Mouse (Mus musculus) CH12.LX (cell line): ENCODE data around the gene Crybb1. TPM values are rescaled to one million over a fixed set of nuclear protein-coding genes. Genes with fewer than 3 reads are reported as not detected.

Experiments
- DNase-seq: peaks from one replicate; pipeline ENCODE4 v3.0.0-alpha.2; 2013; ENCODE audit errors: extremely low read depth
- H3K27ac ChIP-seq: 2 replicates; pipeline ENCODE4 v1.5.1; 2012; ENCODE audit warnings: low read depth, mild to moderate bottlenecking, control low read depth, moderate library complexity; ENCODE audit not compliant: insufficient read depth
- H3K27me3 ChIP-seq: replicated peaks from 2 replicates; pipeline ENCODE3; 2012; ENCODE audit warnings: inconsistent platforms
- H3K36me3 ChIP-seq, 2 experiments: replicated peaks in 1 of 2; 2 replicates each; pipeline versions ENCODE3 to v1.6.1; 2012; ENCODE audit warnings: inconsistent platforms in 1 of 2, low read length in 1 of 2, mild to moderate bottlenecking in 1 of 2, mixed read lengths in 1 of 2, moderate library complexity in 1 of 2; ENCODE audit not compliant: control insufficient read depth in 1 of 2, insufficient read depth in 1 of 2
- H3K4me1 ChIP-seq, 2 experiments: 2 replicates each; pipeline ENCODE4 v1.6.1; 2012; ENCODE audit warnings: inconsistent platforms in 1 of 2, moderate library complexity in 1 of 2; ENCODE audit not compliant: insufficient read depth in 2 of 2, control insufficient read depth in 1 of 2
- H3K4me2 ChIP-seq: 2 replicates; pipeline ENCODE4 v1.6.1; 2012; ENCODE audit warnings: low read depth, mild to moderate bottlenecking, control low read depth; ENCODE audit not compliant: poor library complexity, insufficient read depth, severe bottlenecking
- H3K4me3 ChIP-seq, 3 experiments: fragments of 150-350 bp in 1 of 3; sonication (generic) in 1 of 3; replicated peaks in 1 of 3; 2 replicates each; pipeline versions ENCODE3 to v1.5.1; 2011 to 2012; ENCODE audit warnings: low read depth in 2 of 3, low read length in 2 of 3, mild to moderate bottlenecking in 2 of 3, moderate library complexity in 2 of 3, control low read depth in 1 of 3, improper control_type of control experiment in 1 of 3, inconsistent platforms in 1 of 3, mixed read lengths in 1 of 3; ENCODE audit not compliant: poor library complexity in 1 of 3
- H3K79me2 ChIP-seq: replicated peaks from 2 replicates; pipeline ENCODE4 v1.6.1; 2012; ENCODE audit warnings: mild to moderate bottlenecking, moderate library complexity; ENCODE audit not compliant: control insufficient read depth, poor library complexity, insufficient read depth, severe bottlenecking; ENCODE audit errors: extremely low read depth
- H3K9ac ChIP-seq: 2 replicates; pipeline ENCODE4 v1.6.1; 2012; ENCODE audit warnings: low read depth, mild to moderate bottlenecking, control low read depth, moderate library complexity; ENCODE audit not compliant: insufficient read depth
- H3K9me3 ChIP-seq: replicated peaks from 2 replicates; pipeline ENCODE3; 2012; ENCODE audit warnings: low read length, inconsistent platforms, mixed read lengths
- CHD1 ChIP-seq: IDR thresholded peaks from 2 replicates; pipeline ENCODE4 v1.6.1; 2012; ENCODE audit warnings: low read depth, low read length, improper control_type of control experiment, inconsistent platforms
- CHD2 ChIP-seq: IDR thresholded peaks from 2 replicates; pipeline ENCODE4 v1.6.1; 2011; ENCODE audit warnings: low read length, improper control_type of control experiment
- CTCF ChIP-seq, 2 experiments: IDR thresholded peaks in 1 of 2; conservative IDR thresholded peaks in 1 of 2; 2 replicates each; pipeline ENCODE4 v1.5.1; 2011 to 2012; ENCODE audit warnings: low read depth in 2 of 2, low read length in 2 of 2, improper control_type of control experiment in 1 of 2, inconsistent platforms in 1 of 2, mild to moderate bottlenecking in 1 of 2, moderate library complexity in 1 of 2
- EP300 ChIP-seq: IDR thresholded peaks from 2 replicates; pipeline ENCODE4 v1.6.1; 2011; ENCODE audit warnings: low read length, improper control_type of control experiment
- ETS1 ChIP-seq: conservative IDR thresholded peaks from 2 replicates; pipeline ENCODE4 v1.6.1; 2012; ENCODE audit warnings: low read depth, mild to moderate bottlenecking, inconsistent platforms, low read length, improper control_type of control experiment, moderate library complexity
- GABPA ChIP-seq: IDR thresholded peaks from 2 replicates; pipeline ENCODE4 v1.6.1; 2012; ENCODE audit warnings: low read depth, low read length, improper control_type of control experiment, inconsistent platforms; ENCODE audit not compliant: insufficient replicate concordance
- HCFC1 ChIP-seq: IDR thresholded peaks from 2 replicates; pipeline ENCODE4 v1.6.1; 2012; ENCODE audit warnings: low read depth, mild to moderate bottlenecking, inconsistent platforms, low read length, improper control_type of control experiment
- IRF4 ChIP-seq: IDR thresholded peaks from 2 replicates; pipeline ENCODE4 v1.6.1; 2014; ENCODE audit warnings: low read depth, mild to moderate bottlenecking, inconsistent platforms, low read length, improper control_type of control experiment
- MAFK ChIP-seq: IDR thresholded peaks from 2 replicates; pipeline ENCODE4 v1.6.1; 2011; ENCODE audit warnings: low read length, improper control_type of control experiment; ENCODE audit not compliant: insufficient replicate concordance
- MAZ ChIP-seq: IDR thresholded peaks from 2 replicates; pipeline ENCODE4 v1.6.1; 2012; ENCODE audit warnings: low read depth, mild to moderate bottlenecking, inconsistent platforms, low read length, improper control_type of control experiment, moderate library complexity
- MXI1 ChIP-seq: IDR thresholded peaks from 2 replicates; pipeline ENCODE4 v1.6.1; 2011; ENCODE audit warnings: mild to moderate bottlenecking, low read depth, low read length, improper control_type of control experiment
- MYC ChIP-seq: IDR thresholded peaks from 2 replicates; pipeline ENCODE4 v1.6.1; 2011; ENCODE audit warnings: low read depth, mild to moderate bottlenecking, improper control_type of control experiment, low read length
- NRF1 ChIP-seq: IDR thresholded peaks from 2 replicates; pipeline ENCODE4 v1.6.1; 2014; ENCODE audit warnings: low read depth, mild to moderate bottlenecking, inconsistent platforms, low read length, improper control_type of control experiment, moderate library complexity
- POLR2AphosphoS2 ChIP-seq: IDR thresholded peaks from 2 replicates; pipeline ENCODE4 v1.6.1; 2011; ENCODE audit warnings: low read depth, low read length, improper control_type of control experiment
- SMC3 ChIP-seq: IDR thresholded peaks from 2 replicates; pipeline ENCODE4 v1.6.1; 2011; ENCODE audit warnings: low read depth, low read length, improper control_type of control experiment
- TCF12 ChIP-seq: IDR thresholded peaks from 2 replicates; pipeline ENCODE4 v1.6.1; 2014; ENCODE audit warnings: low read depth, mild to moderate bottlenecking, inconsistent platforms, low read length, improper control_type of control experiment
- UBTF ChIP-seq: IDR thresholded peaks from 2 replicates; pipeline ENCODE4 v1.6.1; 2012; ENCODE audit warnings: low read depth, mild to moderate bottlenecking, inconsistent platforms, low read length, improper control_type of control experiment, moderate library complexity
- ZMIZ1 ChIP-seq: IDR thresholded peaks from 2 replicates; pipeline ENCODE4 v1.6.1; 2012; ENCODE audit warnings: low read depth, mild to moderate bottlenecking, inconsistent platforms, low read length, improper control_type of control experiment
- ZNF384 ChIP-seq: IDR thresholded peaks from 2 replicates; pipeline ENCODE4 v1.6.1; 2012; ENCODE audit warnings: low read depth, low read length, improper control_type of control experiment, inconsistent platforms
- dilution Hi-C: fragments of 300-500 bp; cut with MboI; formaldehyde crosslinking; loops from 2 replicates; pipeline ENCODE4 v1.14.3; 2020; ENCODE audit warnings: low sequenced_read_pairs; ENCODE audit not compliant: extremely low pct_unique_long_range_greater_than_20kb, extremely low pct_ligation_motif_present
- in situ Hi-C: fragments of 300-500 bp; cut with MboI; formaldehyde crosslinking; loops from 3 replicates; pipeline ENCODE4 v1.14.3; 2019; ENCODE audit warnings: low sequenced_read_pairs, low pct_ligation_motif_present, low pct_unique_long_range_greater_than_20kb, mixed read lengths
- polyA plus RNA-seq: library from polyadenylated mRNA; unstranded; fragments of >175 nt; gene quantifications from 2 replicates; pipeline ENCODE4 v1.2.1, GENCODE M21; 2012; ENCODE audit warnings: low read depth; ENCODE audit not compliant: insufficient read length
- total RNA-seq, 2 experiments: library from RNA; depleted of rRNA; stranded (reverse); fragments of 300-350 nt in 1 of 2; fragments of >200 nt in 1 of 2; gene quantifications; 2 replicates each; pipeline ENCODE4 v1.2.3; 2012 to 2014

The Crybb1 gene
- total and polyA plus RNA-seq, 3 experiments: not detected

GRCm38 (mm10) chr5:112290536-112290880 is 34.9 kb downstream of the Crybb1 start:
- no peak overlapping the region for H3K4me2 ChIP-seq
- peaks cover 20 to 47% of the 10 kb centered on the region in 2 experiments for H3K4me1 ChIP-seq

GRCm38 (mm10) chr5:112291866-112292265 is 36.3 kb downstream of the Crybb1 start:
- H3K27ac ChIP-seq: no peak overlapping the region
- dilution Hi-C loops: no loop called here
- H3K4me2 ChIP-seq: no peak overlapping the region
- H3K4me3 ChIP-seq: no peak overlapping the region
- in situ Hi-C loops: no loop called here
- no peak for DNase-seq
- TF ChIP-seq MAFK (no peak), ZNF384 (no peak), EP300 (no peak), HCFC1 (no peak), UBTF (no peak), POLR2AphosphoS2 (no peak), MAZ (no peak), CTCF (conservative IDR thresholded peaks at IDR 0.05 in 1 of 2, IDR thresholded peaks at IDR 0.05 in 1 of 2; ENCODE audit: low read depth in 2 of 2, low read length in 2 of 2) (no peak), MXI1 (no peak), ZMIZ1 (no peak), CHD1 (no peak), CHD2 (no peak), ETS1 (no peak), MYC (no peak), IRF4 (no peak)
- H3K27me3 ChIP-seq: no peaks in the 10 kb centered on the region
- no peaks in the 10 kb centered on the region for H3K79me2 ChIP-seq
- H3K9me3 ChIP-seq: no peaks in the 10 kb centered on the region
- peaks cover 11 to 34% of the 10 kb centered on the region in 2 experiments for H3K4me1 ChIP-seq
- no peak overlapping the region for H3K9ac ChIP-seq
- peaks cover 0 to 12% of the 10 kb centered on the region in 2 experiments for H3K36me3 ChIP-seq

More at GRCm38 (mm10) chr5:112290536-112290880, 34.9 kb downstream of the Crybb1 start:
- Histone ChIP-seq H3K9ac (no peak overlapping the region), H3K79me2 (no peaks in the 10 kb centered on the region), H3K4me3 (no peak overlapping the region), H3K27me3 (no peaks in the 10 kb centered on the region), H3K9me3 (no peaks in the 10 kb centered on the region), H3K36me3 (peaks cover 0 to 12% of the 10 kb centered on the region in 2 experiments), H3K27ac (no peak overlapping the region)
- in situ Hi-C loops (no loop called here), dilution Hi-C loops (no loop called here)
- no peak for DNase-seq
- no peak for TF ChIP-seq SMC3
- no peak for TF ChIP-seq GABPA
- no peak for TF ChIP-seq EP300
- TF ChIP-seq NRF1: no peak
- no peak for TF ChIP-seq TCF12
- TF ChIP-seq IRF4: no peak
